Mouse (Mus musculus): ENCODE measurements at regions not wholly inside any gene's neighbourhood (a gene's known extent, or its start where the extent isn't known, plus 50 kb on each side); places are given as distances from the start of the nearest gene placed in this dataset.

DNA sequence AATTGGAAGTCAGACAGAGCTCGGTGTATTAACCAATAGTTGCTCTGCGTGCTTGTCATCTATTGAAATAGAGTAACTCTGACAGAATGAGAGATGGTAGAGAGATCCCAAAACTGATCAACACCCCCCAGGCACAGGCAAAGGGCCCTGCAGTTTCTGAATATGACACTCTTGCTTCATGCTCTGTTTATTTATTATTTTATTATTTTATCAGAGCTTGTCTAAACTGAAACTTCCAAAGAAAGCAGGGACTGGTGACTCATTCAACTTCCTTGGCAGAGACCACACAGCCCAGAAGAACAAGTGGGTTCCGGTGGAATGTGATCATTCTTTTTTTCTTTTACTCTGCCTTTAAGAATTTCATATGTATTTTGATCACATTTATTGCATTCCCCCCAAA lies 697.1 kb downstream of the Kcnj2 start:
- TF ChIP-seq POLR2A (IDR thresholded peaks at IDR 0.05; ENCODE audit: insufficient read depth, low read depth, low read length) (no peak), CTCF (IDR thresholded peaks at IDR 0.05; ENCODE audit: insufficient read depth, low read depth, low read length) (no peak)
